Mouse (Mus musculus): ENCODE data around the gene Ccdc51. TPM values are rescaled to one million over a fixed set of nuclear protein-coding genes. Genes with fewer than 3 reads are reported as not detected.

Ccdc51 gene
- total and polyA plus RNA-seq, 3 experiments, result 15.1 to 28.4 TPM; not detected in 1

GRCm38 (mm10) chr9:109092799-109093198 lies 10.5 kb downstream of the Ccdc51 start:
- Histone ChIP-seq H3K27ac (ENCODE audit: control insufficient read depth, low read depth, low read length) (no peak overlapping the region), H3K36me3 (ENCODE audit: control insufficient read depth in 1 of 2, insufficient read depth in 2 of 2, low read length in 2 of 2) (no peaks in the 10 kb centered on the region), H3K4me1 (ENCODE audit: control insufficient read depth in 1 of 2, insufficient read depth in 2 of 2, low read length in 2 of 2) (no peaks in the 10 kb centered on the region), H3K9me3 (replicated peaks; ENCODE audit: insufficient read depth, low read length) (no peaks in the 10 kb centered on the region), H3K27me3 (ENCODE audit: control insufficient read depth in 1 of 2, insufficient read depth in 2 of 2, low read length in 2 of 2) (no peaks in the 10 kb centered on the region), H3K9ac (ENCODE audit: control insufficient read depth, low read depth, low read length, poor library complexity, severe bottlenecking) (no peak overlapping the region), H3K4me3 (ENCODE audit: control insufficient read depth in 1 of 2, insufficient read depth in 1 of 2, low read depth in 2 of 2, low read length in 2 of 2) (no peak overlapping the region), H3K79me2 (ENCODE audit: control insufficient read depth, insufficient read depth, low read length, poor library complexity) (no peaks in the 10 kb centered on the region)
- no peak for DNase-seq (ENCODE audit: low read depth, low spot score)
- TF ChIP-seq MXI1 (IDR thresholded peaks at IDR 0.05; ENCODE audit: low read depth, low read length), result no peak
- TF ChIP-seq USF2 (IDR thresholded peaks at IDR 0.05; ENCODE audit: borderline replicate concordance in 1 of 2, insufficient read depth in 1 of 2, low read depth in 1 of 2, low read length in 2 of 2), result no peak
- no peak for TF ChIP-seq TBP (IDR thresholded peaks at IDR 0.05; ENCODE audit: low read depth, low read length)
- no peak for TF ChIP-seq USF1 (IDR thresholded peaks at IDR 0.05; ENCODE audit: low read depth, low read length)
- TF ChIP-seq UBTF (IDR thresholded peaks at IDR 0.05; ENCODE audit: borderline replicate concordance, insufficient read depth, low read depth, low read length), result no peak
- TF ChIP-seq E2F4 (IDR thresholded peaks at IDR 0.05; ENCODE audit: borderline replicate concordance, low read depth, low read length), result no peak
- TF ChIP-seq CTCF (IDR thresholded peaks at IDR 0.05 in 2 of 3, conservative IDR thresholded peaks at IDR 0.05 in 1 of 3; ENCODE audit: control insufficient read depth in 1 of 3, insufficient read depth in 1 of 3, low read depth in 2 of 3, low read length in 3 of 3, poor library complexity in 1 of 3, severe bottlenecking in 1 of 3), result no peak
- no peak for TF ChIP-seq POLR2AphosphoS5 (IDR thresholded peaks at IDR 0.05; ENCODE audit: borderline replicate concordance, low read depth, low read length)

- no peaks in the 10 kb centered on the region for H3K4me1 ChIP-seq (ENCODE audit: control insufficient read depth in 1 of 2, insufficient read depth in 2 of 2, low read length in 2 of 2)
- no peak overlapping the region for H3K9ac ChIP-seq (ENCODE audit: control insufficient read depth, low read depth, low read length, poor library complexity, severe bottlenecking)
- DNase-seq (ENCODE audit: low read depth, low spot score), result no peak
- no peaks in the 10 kb centered on the region for H3K79me2 ChIP-seq (ENCODE audit: control insufficient read depth, insufficient read depth, low read length, poor library complexity)
- H3K36me3 ChIP-seq (ENCODE audit: control insufficient read depth in 1 of 2, insufficient read depth in 2 of 2, low read length in 2 of 2), result no peaks in the 10 kb centered on the region
- H3K27ac ChIP-seq (ENCODE audit: control insufficient read depth, low read depth, low read length), result no peak overlapping the region
- no peak for TF ChIP-seq TCF12 (IDR thresholded peaks at IDR 0.05; ENCODE audit: low read depth, low read length)
- no peak for TF ChIP-seq BHLHE40 (IDR thresholded peaks at IDR 0.05; ENCODE audit: borderline replicate concordance, low read depth, low read length)
- TF ChIP-seq KAT2A (conservative IDR thresholded peaks at IDR 0.05; ENCODE audit: low read depth, low read length), result no peak
- no peak for TF ChIP-seq TAL1 (IDR thresholded peaks at IDR 0.05; ENCODE audit: low read length)
- no peak overlapping the region for H3K4me3 ChIP-seq (ENCODE audit: control insufficient read depth in 1 of 2, insufficient read depth in 1 of 2, low read depth in 2 of 2, low read length in 2 of 2)
- no peaks in the 10 kb centered on the region for H3K27me3 ChIP-seq (ENCODE audit: control insufficient read depth in 1 of 2, insufficient read depth in 2 of 2, low read length in 2 of 2)
- no peaks in the 10 kb centered on the region for H3K9me3 ChIP-seq (replicated peaks; ENCODE audit: insufficient read depth, low read length)
These were observed 11.7 kb downstream of the Ccdc51 start for GRCm38 (mm10) chr9:109093786-109094552.

DNA sequence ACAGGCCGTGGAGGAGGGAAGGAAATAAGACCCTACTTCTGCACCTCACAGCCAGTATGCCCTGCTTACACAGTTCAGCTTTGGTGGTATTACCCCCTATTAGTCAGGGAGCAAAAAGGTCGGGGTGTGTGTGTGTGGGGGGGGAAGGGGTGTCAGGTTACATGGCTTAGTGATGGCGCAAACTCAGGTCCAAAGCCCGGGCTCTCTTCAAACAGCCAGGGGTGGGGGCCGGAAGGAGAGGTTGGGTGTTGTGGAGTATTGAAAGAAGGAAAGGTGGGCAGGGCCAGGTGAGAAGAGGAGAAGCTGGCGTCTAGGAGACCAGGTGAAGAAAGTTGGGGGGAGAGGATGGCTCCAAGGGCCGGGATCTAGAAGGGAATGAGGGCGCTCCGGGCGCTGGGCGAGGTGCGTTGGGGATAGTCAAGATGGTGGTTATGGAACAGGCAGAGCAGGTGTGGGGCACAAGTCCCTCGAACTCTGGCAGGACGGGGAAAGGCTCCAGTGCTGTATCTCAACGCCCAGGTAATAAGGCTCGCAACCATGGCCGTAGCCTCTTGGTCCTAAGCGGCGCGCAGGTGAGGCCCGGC lies 12.4 kb downstream of the Ccdc51 start:
- H3K36me3 ChIP-seq (ENCODE audit: control insufficient read depth in 1 of 2, insufficient read depth in 2 of 2, low read length in 2 of 2), result no peaks in the 10 kb centered on the region
- H3K79me2 ChIP-seq (ENCODE audit: control insufficient read depth, insufficient read depth, low read length, poor library complexity), result no peaks in the 10 kb centered on the region
- no peaks in the 10 kb centered on the region for H3K27me3 ChIP-seq (ENCODE audit: control insufficient read depth in 1 of 2, insufficient read depth in 2 of 2, low read length in 2 of 2)
- no peak for TF ChIP-seq E2F4 (IDR thresholded peaks at IDR 0.05; ENCODE audit: borderline replicate concordance, low read depth, low read length)
- TF ChIP-seq MAZ (IDR thresholded peaks at IDR 0.05; ENCODE audit: low read depth, low read length), result no peak
- no peak for TF ChIP-seq MEF2A (IDR thresholded peaks at IDR 0.05; ENCODE audit: extremely low read depth, insufficient replicate concordance, low read depth, low read length, poor library complexity, severe bottlenecking)
- TF ChIP-seq TCF12 (IDR thresholded peaks at IDR 0.05; ENCODE audit: low read depth, low read length), result no peak
- TF ChIP-seq NRF1 (IDR thresholded peaks at IDR 0.05; ENCODE audit: insufficient read depth, low read depth, low read length, poor library complexity, severe bottlenecking), result no peak
- TF ChIP-seq BHLHE40 (IDR thresholded peaks at IDR 0.05; ENCODE audit: borderline replicate concordance, low read depth, low read length), result no peak
- TF ChIP-seq ZC3H11A (IDR thresholded peaks at IDR 0.05; ENCODE audit: low read depth, low read length), result no peak
- TF ChIP-seq SIN3A (IDR thresholded peaks at IDR 0.05; ENCODE audit: low read length), result no peak
- TF ChIP-seq TAL1 (IDR thresholded peaks at IDR 0.05; ENCODE audit: low read length), result no peak
- TF ChIP-seq UBTF (IDR thresholded peaks at IDR 0.05; ENCODE audit: borderline replicate concordance, insufficient read depth, low read depth, low read length), result no peak
- no peak for TF ChIP-seq MAFK (IDR thresholded peaks at IDR 0.05; ENCODE audit: borderline replicate concordance, low read depth, low read length)
- TF ChIP-seq MYC (IDR thresholded peaks at IDR 0.05; ENCODE audit: low read depth, low read length), result no peak
- TF ChIP-seq ZNF384 (IDR thresholded peaks at IDR 0.05; ENCODE audit: low read depth, low read length), result no peak
- no peak for TF ChIP-seq GABPA (IDR thresholded peaks at IDR 0.05; ENCODE audit: low read depth, low read length)
- TF ChIP-seq JUND (IDR thresholded peaks at IDR 0.05; ENCODE audit: low read depth, low read length), result no peak
- H3K4me1 ChIP-seq (ENCODE audit: control insufficient read depth in 1 of 2, insufficient read depth in 2 of 2, low read length in 2 of 2), result no peaks in the 10 kb centered on the region
- H3K9ac ChIP-seq (ENCODE audit: control insufficient read depth, low read depth, low read length, poor library complexity, severe bottlenecking), result no peak overlapping the region
- H3K27ac ChIP-seq (ENCODE audit: control insufficient read depth, low read depth, low read length), result no peak overlapping the region
- no peak for DNase-seq (ENCODE audit: low read depth, low spot score)
- no peaks in the 10 kb centered on the region for H3K9me3 ChIP-seq (replicated peaks; ENCODE audit: insufficient read depth, low read length)
- no peak overlapping the region for H3K4me3 ChIP-seq (ENCODE audit: control insufficient read depth in 1 of 2, insufficient read depth in 1 of 2, low read depth in 2 of 2, low read length in 2 of 2)

All from MEL (cell line).